In the genomic region with DNA sequence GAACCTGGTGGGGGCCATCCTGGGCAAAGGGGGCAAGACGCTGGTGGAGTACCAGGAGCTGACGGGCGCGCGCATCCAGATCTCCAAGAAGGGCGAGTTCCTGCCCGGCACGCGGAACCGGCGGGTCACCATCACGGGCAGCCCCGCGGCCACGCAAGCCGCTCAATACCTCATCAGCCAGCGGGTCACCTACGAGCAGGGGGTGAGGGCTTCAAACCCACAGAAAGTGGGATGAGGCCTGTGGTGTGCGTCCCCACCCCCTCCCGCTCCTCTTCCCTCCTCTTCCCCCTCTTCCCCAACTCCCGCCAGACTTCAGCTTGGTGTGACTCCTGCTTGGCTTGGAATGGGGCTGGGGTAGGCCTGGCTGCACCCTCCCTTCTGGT, we compare ENCODE assay signal across 10 mouse cellular contexts. TPM values are rescaled to one million over a fixed set of nuclear protein-coding genes. Genes with fewer than 3 reads are reported as not detected.
DNase-seq lines count a peak whose midpoint lies in the region; ATAC-seq and TF ChIP-seq lines count a peak whose summit lies in the region.
"Had no signal": no experiment of that assay in that cellular context is flagged by ENCODE, and none has a peak within 500 bp of the region (broad histone marks: within the 10 kb centered on the region; RNA-seq: fewer than 3 reads in every experiment).

No protein-coding gene starts in this region.

- H3K4me1 ChIP-seq in erythroblast, embryonic 14.5 days (ENCODE audit: control insufficient read depth): no peaks in the 10 kb centered on the region; the same call in 1 of the 2 replicates
- H3K4me1 ChIP-seq in limb, embryonic 14.5 days (ENCODE audit: control insufficient read depth, insufficient read depth, low read length): peaks cover 6% of the 10 kb centered on the region; the same call in 1 of the 2 replicates
- H3K4me1 ChIP-seq in stomach, postnatal 0 days (replicated peaks; ENCODE audit: control insufficient read depth, insufficient read depth): 0 out of 2 replicates have a peak, but pooled peaks cover 3% of the 10 kb centered on the region

- under 1% methylated on average over 17 of the region's 21 CpGs for WGBS in limb, embryonic 14.5 days
- WGBS in stomach, postnatal 0 days: 1% methylated on average over 18 of the region's 21 CpGs

- DNase-seq in urinary bladder, postnatal 14 days (ENCODE audit: low spot score): peak; percentile 5
- DNase-seq in urinary bladder, postnatal 25 days (ENCODE audit: low spot score): no peak
- DNase-seq in limb, embryonic 14.5 days (ENCODE audit: low spot score): no peak
- no peak for DNase-seq in stomach, postnatal 0 days (ENCODE audit: low spot score)
- DNase-seq in thymus, postnatal 14 days: no peak
- DNase-seq in adrenal gland, adult 2 months: no peak

- no peak for TF ChIP-seq POLR2A in limb, embryonic 14.5 days (IDR thresholded peaks at IDR 0.05; ENCODE audit: borderline replicate concordance, extremely low read depth, insufficient read depth, insufficient read length)

- no peaks in the 10 kb centered on the region for H3K36me3 ChIP-seq in erythroblast, embryonic 14.5 days (ENCODE audit: control insufficient read depth)
- H3K36me3 ChIP-seq in limb, embryonic 14.5 days (ENCODE audit: control insufficient read depth, insufficient read depth, low read length): no peaks in the 10 kb centered on the region
- H3K36me3 ChIP-seq in stomach, postnatal 0 days (ENCODE audit: control insufficient read depth, insufficient read depth, low read length): no peaks in the 10 kb centered on the region
- H3K36me3 ChIP-seq: G1E had no signal

- peaks cover 7% of the 10 kb centered on the region; the same call in 1 of the 2 replicates for H3K9me3 ChIP-seq in erythroblast, embryonic 14.5 days (ENCODE audit: control insufficient read depth, low read length)
- no peaks in the 10 kb centered on the region for H3K9me3 ChIP-seq in limb, embryonic 14.5 days (ENCODE audit: control insufficient read depth, low read length)
- H3K9me3 ChIP-seq in stomach, postnatal 0 days (ENCODE audit: control insufficient read depth, low read length): no peaks in the 10 kb centered on the region

- H3K9ac ChIP-seq in limb, embryonic 14.5 days (ENCODE audit: low read depth, low read length, severe bottlenecking): peak overlapping the region; percentile 60
- H3K9ac ChIP-seq in stomach, postnatal 0 days (ENCODE audit: low read length): peak overlapping the region; percentile 58

- TF ChIP-seq EP300 in stomach, postnatal 0 days (optimal IDR thresholded peaks at IDR 0.05): no peak

- peak overlapping the region; percentile 29 for H3K4me3 ChIP-seq in erythroblast, embryonic 14.5 days (replicated peaks)
- H3K4me3 ChIP-seq in limb, embryonic 14.5 days (replicated peaks; ENCODE audit: low read length): peak overlapping the region; percentile 59
- H3K4me3 ChIP-seq in stomach, postnatal 0 days (ENCODE audit: low read depth, low read length): peak overlapping the region; percentile 56

- H3K27me3 ChIP-seq in erythroblast, embryonic 14.5 days (ENCODE audit: control insufficient read depth): peaks cover 85% of the 10 kb centered on the region
- H3K27me3 ChIP-seq in limb, embryonic 14.5 days (ENCODE audit: control insufficient read depth, insufficient read depth, low read length): peaks cover 75% of the 10 kb centered on the region
- peaks cover 3% of the 10 kb centered on the region; the same call in 1 of the 2 replicates for H3K27me3 ChIP-seq in stomach, postnatal 0 days (ENCODE audit: control insufficient read depth, insufficient read depth, low read length)

- H3K4me2 ChIP-seq in limb, embryonic 14.5 days (replicated peaks; ENCODE audit: low read depth, low read length, severe bottlenecking): peak overlapping the region; percentile 96
- H3K4me2 ChIP-seq in stomach, postnatal 0 days (replicated peaks; ENCODE audit: low read depth): peak overlapping the region; percentile 97

- no peak for TF ChIP-seq CTCF in stomach, postnatal 0 days (IDR thresholded peaks at IDR 0.05; ENCODE audit: low read depth)

- no peak for ATAC-seq in erythroblast, adult 5-6 weeks (replicated peaks; ENCODE audit: low FRiP score, poor library complexity, severe bottlenecking)
- no peak; the same call in 1 of the 2 replicates for ATAC-seq in limb, embryonic 14.5 days (ENCODE audit: low FRiP score, low read depth)
- no peak for ATAC-seq in stomach, postnatal 0 days (ENCODE audit: low FRiP score, low TSS enrichment)

- H3K27ac ChIP-seq in limb, embryonic 14.5 days (replicated peaks; ENCODE audit: low read depth, low read length): no peak overlapping the region
- H3K27ac ChIP-seq in stomach, postnatal 0 days (replicated peaks): no peak overlapping the region

RNA-seq across cellular contexts. Expression of a gene that starts 28.8 kb away (rescaled TPM):
- polyA plus RNA-seq in erythroblast, embryonic 14.5 days (2012): not detected in 2 replicates
- not detected in 2 replicates for total RNA-seq in erythroblast, adult 5-6 weeks (2015; ENCODE audit: low replicate concordance)
- not detected in 2 replicates for total RNA-seq in erythroblast, adult 5-6 weeks (2017; ENCODE audit: low replicate concordance)
- polyA plus RNA-seq in limb, embryonic 14.5 days (2012; rRNA removed): 0.06 TPM in 1 of 2 replicates, not detected in the other
- not detected in 2 replicates for polyA plus RNA-seq in limb, embryonic 14.5 days (2014; fragmentation: Nextera tagmentation; extraction: Ambion mirVana)
- polyA plus RNA-seq in stomach, postnatal 0 days (2015; fragmentation: Nextera tagmentation; extraction: Ambion mirVana): not detected in 2 replicates
- total RNA-seq in adrenal gland, adult 2 months (2021): not detected
- polyA plus RNA-seq in adrenal gland, adult 2 months (2012; rRNA removed): not detected in 2 replicates
- polyA plus RNA-seq: G1E; large intestine, adult 2 months had no signal

RNA-seq across cellular contexts. Expression of a gene that starts 32.7 kb away (rescaled TPM):
- 0.02 TPM in 1 of 2 replicates, not detected in the other for polyA plus RNA-seq in erythroblast, embryonic 14.5 days (2012)
- not detected in 2 replicates for total RNA-seq in erythroblast, adult 5-6 weeks (2015; ENCODE audit: low replicate concordance)
- total RNA-seq in erythroblast, adult 5-6 weeks (2017; ENCODE audit: low replicate concordance): 0.43 TPM in 1 of 2 replicates, not detected in the other
- polyA plus RNA-seq in limb, embryonic 14.5 days (2012; rRNA removed): 13.6 and 19.3 TPM in 2 replicates
- polyA plus RNA-seq in limb, embryonic 14.5 days (2014; fragmentation: Nextera tagmentation; extraction: Ambion mirVana): 5.3 and 5.7 TPM in 2 replicates
- 1.3 and 1.4 TPM in 2 replicates for polyA plus RNA-seq in stomach, postnatal 0 days (2015; fragmentation: Nextera tagmentation; extraction: Ambion mirVana)
- 10 to 100 TPM in 1 of 2 experiments, 1 to 10 TPM in 1; 8.9 to 16.8 TPM for total RNA-seq in adrenal gland, adult 2 months (2021)
- polyA plus RNA-seq in adrenal gland, adult 2 months (2012; rRNA removed): 36.5 and 39.8 TPM in 2 replicates

RNA-seq across cellular contexts. Expression of a gene that starts 32.7 kb away (rescaled TPM):
- not detected in 2 replicates for polyA plus RNA-seq in erythroblast, embryonic 14.5 days (2012)
- not detected in 2 replicates for total RNA-seq in erythroblast, adult 5-6 weeks (2015; ENCODE audit: low replicate concordance)
- not detected in 2 replicates for total RNA-seq in erythroblast, adult 5-6 weeks (2017; ENCODE audit: low replicate concordance)
- polyA plus RNA-seq in limb, embryonic 14.5 days (2012; rRNA removed): 1.3 TPM in 2 replicates
- polyA plus RNA-seq in limb, embryonic 14.5 days (2014; fragmentation: Nextera tagmentation; extraction: Ambion mirVana): 0.37 and 0.57 TPM in 2 replicates
- 0.18 and 0.22 TPM in 2 replicates for polyA plus RNA-seq in stomach, postnatal 0 days (2015; fragmentation: Nextera tagmentation; extraction: Ambion mirVana)
- total RNA-seq in adrenal gland, adult 2 months (2021): 1 to 10 TPM; 3.5 to 4.6 TPM
- polyA plus RNA-seq in adrenal gland, adult 2 months (2012; rRNA removed): 1.7 and 1.9 TPM in 2 replicates
- polyA plus RNA-seq: G1E had no signal

RNA-seq across cellular contexts. Expression of a gene that starts 45.5 kb away (rescaled TPM):
- polyA plus RNA-seq in erythroblast, embryonic 14.5 days (2012): 5.0 and 5.5 TPM in 2 replicates
- 5.6 and 7.3 TPM in 2 replicates for total RNA-seq in erythroblast, adult 5-6 weeks (2015; ENCODE audit: low replicate concordance)
- total RNA-seq in erythroblast, adult 5-6 weeks (2017; ENCODE audit: low replicate concordance): 0.77 and 3.9 TPM in 2 replicates
- 36.1 and 46.8 TPM in 2 replicates for polyA plus RNA-seq in limb, embryonic 14.5 days (2012; rRNA removed)
- 34.2 and 37.3 TPM in 2 replicates for polyA plus RNA-seq in limb, embryonic 14.5 days (2014; fragmentation: Nextera tagmentation; extraction: Ambion mirVana)
- 9.8 and 12.0 TPM in 2 replicates for polyA plus RNA-seq in stomach, postnatal 0 days (2015; fragmentation: Nextera tagmentation; extraction: Ambion mirVana)
- 10 to 100 TPM; 36.8 to 44.3 TPM for total RNA-seq in adrenal gland, adult 2 months (2021)
- polyA plus RNA-seq in adrenal gland, adult 2 months (2012; rRNA removed): 74.8 and 78.3 TPM in 2 replicates

RNA-seq across cellular contexts. Expression of a gene that starts 48.2 kb away (rescaled TPM):
- 3.1 and 4.5 TPM in 2 replicates for polyA plus RNA-seq in erythroblast, embryonic 14.5 days (2012)
- total RNA-seq in erythroblast, adult 5-6 weeks (2015; ENCODE audit: low replicate concordance): 5.2 TPM in 1 of 2 replicates, not detected in the other
- total RNA-seq in erythroblast, adult 5-6 weeks (2017; ENCODE audit: low replicate concordance): 5.8 and 16.9 TPM in 2 replicates
- polyA plus RNA-seq in limb, embryonic 14.5 days (2012; rRNA removed): 46.7 and 50.1 TPM in 2 replicates
- 23.9 and 29.0 TPM in 2 replicates for polyA plus RNA-seq in limb, embryonic 14.5 days (2014; fragmentation: Nextera tagmentation; extraction: Ambion mirVana)
- 15.4 and 19.1 TPM in 2 replicates for polyA plus RNA-seq in stomach, postnatal 0 days (2015; fragmentation: Nextera tagmentation; extraction: Ambion mirVana)
- total RNA-seq in adrenal gland, adult 2 months (2021): 10 to 100 TPM in 1 of 2 experiments, 1 to 10 TPM in 1; 10.0 to 10.1 TPM
- 28.5 and 30.2 TPM in 2 replicates for polyA plus RNA-seq in adrenal gland, adult 2 months (2012; rRNA removed)
